Mouse (Mus musculus) right cerebral cortex, postnatal 14 days (tissue): ENCODE measurements at regions not wholly inside any gene's neighbourhood (a gene's known extent, or its start where the extent isn't known, plus 50 kb on each side); places are given as distances from the start of the nearest gene placed in this dataset.

Source experiments
- DNase-seq: peaks from one replicate; pipeline ENCODE4 v3.0.0; 2022

GRCm38 (mm10) chr1:152164843-152165489 is 75.0 kb upstream of the 1700025G04Rik start:
- DNase-seq: no peak

- DNase-seq: no peak
These were observed 74.3 kb upstream of the 1700025G04Rik start for GRCm38 (mm10) chr1:152164212-152164611.

GRCm38 (mm10) chr1:152152474-152152873 is 62.5 kb upstream of the 1700025G04Rik start:
- no peak for DNase-seq

GRCm38 (mm10) chr1:152148731-152149130 is 58.8 kb upstream of the 1700025G04Rik start:
- DNase-seq: no peak

GRCm38 (mm10) chr1:152140175-152140574 is 50.2 kb upstream of the 1700025G04Rik start:
- DNase-seq: no peak
